In genomic region chr5:92490304-92490703, GRCm38 (mm10) we compare ENCODE assay signal across 1 mouse cellular context.
A peak's percentile ranks its signal among the peaks of the same experiment; 100 is the strongest.
TF ChIP-seq lines count a peak whose summit lies in the region.

No protein-coding gene starts in this region.

TF ChIP-seq in MEL, 35 proteins besides CTCF, POLR2A, EP300 and RAD21 (continued from another document):
- TF ChIP-seq BHLHE40 (IDR thresholded peaks at IDR 0.05; ENCODE audit: borderline replicate concordance, low read depth, low read length) (no peak), USF1 (IDR thresholded peaks at IDR 0.05; ENCODE audit: low read depth, low read length) (no peak), MAFK (IDR thresholded peaks at IDR 0.05; ENCODE audit: borderline replicate concordance, low read depth, low read length) (no peak), ETS1 (IDR thresholded peaks at IDR 0.05; ENCODE audit: low read depth, low read length) (0 out of 2 replicates have a peak, but pooled peaks have one; percentile 40), RCOR1 (IDR thresholded peaks at IDR 0.05; ENCODE audit: low read depth, low read length) (no peak), TBP (IDR thresholded peaks at IDR 0.05; ENCODE audit: low read depth, low read length) (no peak), HCFC1 (IDR thresholded peaks at IDR 0.05; ENCODE audit: low read depth, low read length) (no peak), KAT2A (conservative IDR thresholded peaks at IDR 0.05; ENCODE audit: low read depth, low read length) (no peak)
